Mouse (Mus musculus): ENCODE measurements around the gene Selp. TPM values are rescaled to one million over a fixed set of nuclear protein-coding genes. Genes with fewer than 3 reads are reported as not detected.

Selp gene
- total and polyA plus RNA-seq, 3 experiments: not detected

GRCm38 (mm10) chr1:164184142-164184870 lies 69.2 kb downstream of the Selp start (continued):
- TF ChIP-seq JUND (IDR thresholded peaks at IDR 0.05; ENCODE audit: low read depth, low read length): no peak
- TF ChIP-seq ZNF384 (IDR thresholded peaks at IDR 0.05; ENCODE audit: low read depth, low read length): no peak
- no peak for TF ChIP-seq POLR2A (IDR thresholded peaks at IDR 0.05; ENCODE audit: control insufficient read depth in 1 of 2, insufficient read depth in 1 of 2, low read depth in 1 of 2, low read length in 2 of 2, poor library complexity in 1 of 2)

- no peak overlapping the region for H3K9ac ChIP-seq (ENCODE audit: control insufficient read depth, low read depth, low read length, poor library complexity, severe bottlenecking)
- H3K4me3 ChIP-seq (ENCODE audit: control insufficient read depth in 1 of 2, insufficient read depth in 1 of 2, low read depth in 2 of 2, low read length in 2 of 2): no peak overlapping the region
- no peaks in the 10 kb centered on the region for H3K36me3 ChIP-seq (ENCODE audit: control insufficient read depth in 1 of 2, insufficient read depth in 2 of 2, low read length in 2 of 2)
- DNase-seq (ENCODE audit: low read depth, low spot score): no peak
- no peaks in the 10 kb centered on the region for H3K4me1 ChIP-seq (ENCODE audit: control insufficient read depth in 1 of 2, insufficient read depth in 2 of 2, low read length in 2 of 2)
- no peaks in the 10 kb centered on the region; a peak in 2 of 4 replicates for H3K27me3 ChIP-seq (ENCODE audit: control insufficient read depth in 1 of 2, insufficient read depth in 2 of 2, low read length in 2 of 2)
- TF ChIP-seq MAZ (IDR thresholded peaks at IDR 0.05; ENCODE audit: low read depth, low read length): no peak
- TF ChIP-seq SIN3A (IDR thresholded peaks at IDR 0.05; ENCODE audit: low read length): no peak
- TF ChIP-seq MXI1 (IDR thresholded peaks at IDR 0.05; ENCODE audit: low read depth, low read length): no peak
- no peak for TF ChIP-seq TAL1 (IDR thresholded peaks at IDR 0.05; ENCODE audit: low read length)
- TF ChIP-seq SMC3 (IDR thresholded peaks at IDR 0.05; ENCODE audit: low read depth, low read length): no peak
- no peak for TF ChIP-seq POLR2AphosphoS5 (IDR thresholded peaks at IDR 0.05; ENCODE audit: borderline replicate concordance, low read depth, low read length)
- no peak for TF ChIP-seq ZKSCAN1 (IDR thresholded peaks at IDR 0.05; ENCODE audit: low read depth, low read length)
- TF ChIP-seq CHD2 (IDR thresholded peaks at IDR 0.05; ENCODE audit: low read length): no peak
- no peak for TF ChIP-seq ZC3H11A (IDR thresholded peaks at IDR 0.05; ENCODE audit: low read depth, low read length)
- no peak for TF ChIP-seq E2F4 (IDR thresholded peaks at IDR 0.05; ENCODE audit: borderline replicate concordance, low read depth, low read length)
- TF ChIP-seq ZMIZ1 (IDR thresholded peaks at IDR 0.05; ENCODE audit: low read depth, low read length): no peak
- no peak for TF ChIP-seq RAD21 (IDR thresholded peaks at IDR 0.05; ENCODE audit: low read depth, low read length)
- no peak for TF ChIP-seq ETS1 (IDR thresholded peaks at IDR 0.05; ENCODE audit: low read depth, low read length)
- TF ChIP-seq MYC (IDR thresholded peaks at IDR 0.05; ENCODE audit: low read depth, low read length): no peak
- TF ChIP-seq HCFC1 (IDR thresholded peaks at IDR 0.05; ENCODE audit: low read depth, low read length): no peak
- TF ChIP-seq JUND (IDR thresholded peaks at IDR 0.05; ENCODE audit: low read depth, low read length): no peak
- H3K9me3 ChIP-seq (replicated peaks; ENCODE audit: insufficient read depth, low read length): no peaks in the 10 kb centered on the region
- no peaks in the 10 kb centered on the region for H3K79me2 ChIP-seq (ENCODE audit: control insufficient read depth, insufficient read depth, low read length, poor library complexity)
- H3K27ac ChIP-seq (ENCODE audit: control insufficient read depth, low read depth, low read length): no peak overlapping the region
Observed at GRCm38 (mm10) chr1:164184871-164185223, 69.8 kb downstream of the Selp start.

- Histone ChIP-seq H3K4me3 (ENCODE audit: control insufficient read depth in 1 of 2, insufficient read depth in 1 of 2, low read depth in 2 of 2, low read length in 2 of 2) (no peak overlapping the region), H3K27ac (ENCODE audit: control insufficient read depth, low read depth, low read length) (no peak overlapping the region), H3K36me3 (ENCODE audit: control insufficient read depth in 1 of 2, insufficient read depth in 2 of 2, low read length in 2 of 2) (no peaks in the 10 kb centered on the region), H3K27me3 (ENCODE audit: control insufficient read depth in 1 of 2, insufficient read depth in 2 of 2, low read length in 2 of 2) (peaks cover 0 to 1% of the 10 kb centered on the region in 2 experiments; a peak in 3 of 4 replicates), H3K9me3 (replicated peaks; ENCODE audit: insufficient read depth, low read length) (no peaks in the 10 kb centered on the region), H3K79me2 (ENCODE audit: control insufficient read depth, insufficient read depth, low read length, poor library complexity) (no peaks in the 10 kb centered on the region), H3K9ac (ENCODE audit: control insufficient read depth, low read depth, low read length, poor library complexity, severe bottlenecking) (no peak overlapping the region), H3K4me1 (ENCODE audit: control insufficient read depth in 1 of 2, insufficient read depth in 2 of 2, low read length in 2 of 2) (no peaks in the 10 kb centered on the region)
- DNase-seq (ENCODE audit: low read depth, low spot score): no peak
- no peak for TF ChIP-seq KAT2A (conservative IDR thresholded peaks at IDR 0.05; ENCODE audit: low read depth, low read length)
- TF ChIP-seq SIN3A (IDR thresholded peaks at IDR 0.05; ENCODE audit: low read length): no peak
- no peak for TF ChIP-seq E2F4 (IDR thresholded peaks at IDR 0.05; ENCODE audit: borderline replicate concordance, low read depth, low read length)
- no peak for TF ChIP-seq MAZ (IDR thresholded peaks at IDR 0.05; ENCODE audit: low read depth, low read length)
- no peak for TF ChIP-seq TAL1 (IDR thresholded peaks at IDR 0.05; ENCODE audit: low read length)
- no peak for TF ChIP-seq MYB (IDR thresholded peaks at IDR 0.05; ENCODE audit: low read depth, low read length)
- TF ChIP-seq UBTF (IDR thresholded peaks at IDR 0.05; ENCODE audit: borderline replicate concordance, insufficient read depth, low read depth, low read length): no peak
- no peak for TF ChIP-seq TCF12 (IDR thresholded peaks at IDR 0.05; ENCODE audit: low read depth, low read length)
- TF ChIP-seq CHD2 (IDR thresholded peaks at IDR 0.05; ENCODE audit: low read length): no peak
- no peak for TF ChIP-seq HCFC1 (IDR thresholded peaks at IDR 0.05; ENCODE audit: low read depth, low read length)
Observed at GRCm38 (mm10) chr1:164185316-164185715, 70.3 kb downstream of the Selp start.

All from MEL (cell line).